Mouse (Mus musculus) brain, embryonic 18.5 days (tissue): ENCODE results near the gene Grik2.
"Not testable (repeated sequence)": the region's sequence is repeated elsewhere in the genome, so short reads cannot be mapped to it uniquely, and the experiment has no call there.

Source experiments
- DNase-seq: peaks from one replicate; pipeline ENCODE4 v3.0.0-alpha.2; 2012; ENCODE audit warnings: low read depth, low spot score

Grik2 gene

GRCm38 (mm10) chr10:49647116-49647515 is 141.4 kb downstream of the Grik2 start:
- DNase-seq = no peak

GRCm38 (mm10) chr10:49639901-49640300 is 148.7 kb downstream of the Grik2 start:
- no peak for DNase-seq

- DNase-seq = no peak
Observed at GRCm38 (mm10) chr10:49623951-49624350, 164.6 kb downstream of the Grik2 start.

GRCm38 (mm10) chr10:49597652-49598051 is 190.9 kb downstream of the Grik2 start:
- no peak for DNase-seq

- DNase-seq = no peak
Observed at GRCm38 (mm10) chr10:49573514-49573913, 215.1 kb downstream of the Grik2 start.

GRCm38 (mm10) chr10:49559872-49560407 is 228.6 kb downstream of the Grik2 start:
- DNase-seq = peak; percentile 24

- no peak for DNase-seq
Observed at GRCm38 (mm10) chr10:49542249-49542648, 246.3 kb downstream of the Grik2 start.

GRCm38 (mm10) chr10:49519752-49520151 is 268.8 kb downstream of the Grik2 start:
- no peak for DNase-seq

- no peak for DNase-seq
Observed at GRCm38 (mm10) chr10:49500628-49501027, 287.9 kb downstream of the Grik2 start.

GRCm38 (mm10) chr10:49497302-49497701 is 291.3 kb downstream of the Grik2 start:
- peak; percentile 24 for DNase-seq

- DNase-seq = no peak
Observed at GRCm38 (mm10) chr10:49481439-49481838, 307.1 kb downstream of the Grik2 start.

- DNase-seq = no peak
Observed at GRCm38 (mm10) chr10:49480085-49480749, 308.3 kb downstream of the Grik2 start.

- no peak for DNase-seq
Observed at GRCm38 (mm10) chr10:49473613-49474012, 315.0 kb downstream of the Grik2 start.

- DNase-seq = no peak
Observed at GRCm38 (mm10) chr10:49456791-49457190, 331.8 kb downstream of the Grik2 start.

GRCm38 (mm10) chr10:49453535-49453934 is 335.0 kb downstream of the Grik2 start:
- DNase-seq = no peak

GRCm38 (mm10) chr10:49441369-49441768 is 347.2 kb downstream of the Grik2 start:
- DNase-seq = no peak

GRCm38 (mm10) chr10:49437057-49437456 is 351.5 kb downstream of the Grik2 start:
- no peak for DNase-seq

GRCm38 (mm10) chr10:49436301-49436700 is 352.3 kb downstream of the Grik2 start:
- no peak for DNase-seq

GRCm38 (mm10) chr10:49432825-49433224 is 355.7 kb downstream of the Grik2 start:
- DNase-seq = no peak

GRCm38 (mm10) chr10:49417206-49417605 is 371.4 kb downstream of the Grik2 start:
- not testable (repeated sequence) for DNase-seq

GRCm38 (mm10) chr10:49382996-49383395 is 405.6 kb downstream of the Grik2 start:
- no peak for DNase-seq

GRCm38 (mm10) chr10:49381852-49382251 is 406.7 kb downstream of the Grik2 start:
- DNase-seq = no peak

GRCm38 (mm10) chr10:49368601-49369000 is 420.0 kb downstream of the Grik2 start:
- no peak for DNase-seq

- DNase-seq = no peak
Observed at GRCm38 (mm10) chr10:49365262-49365661, 423.3 kb downstream of the Grik2 start.
